Mouse (Mus musculus): Measurements from ENCODE around the gene Tmtc2. TPM values are rescaled to one million over a fixed set of nuclear protein-coding genes. Genes with fewer than 3 reads are reported as not detected.
"Not testable (repeated sequence)": the region's sequence is repeated elsewhere in the genome, so short reads cannot be mapped to it uniquely, and the experiment has no call there.

The Tmtc2 gene
- polyA plus RNA-seq, 1 experiment, result 5.2 TPM

GRCm38 (mm10) chr10:105312986-105313385, 261.3 kb downstream of the Tmtc2 start:
- TF ChIP-seq CTCF (IDR thresholded peaks at IDR 0.05; ENCODE audit: extremely low read depth, insufficient read depth, low read length) (no peak), POLR2A (IDR thresholded peaks at IDR 0.05; ENCODE audit: extremely low read depth, insufficient read depth, low read length) (no peak)
- Histone ChIP-seq H3K27ac (ENCODE audit: insufficient read depth, low read length) (no peak overlapping the region), H3K4me1 (ENCODE audit: control insufficient read depth, insufficient read depth, low read length) (no peaks in the 10 kb centered on the region), H3K4me3 (ENCODE audit: insufficient read depth, low read length) (no peak overlapping the region)

DNA sequence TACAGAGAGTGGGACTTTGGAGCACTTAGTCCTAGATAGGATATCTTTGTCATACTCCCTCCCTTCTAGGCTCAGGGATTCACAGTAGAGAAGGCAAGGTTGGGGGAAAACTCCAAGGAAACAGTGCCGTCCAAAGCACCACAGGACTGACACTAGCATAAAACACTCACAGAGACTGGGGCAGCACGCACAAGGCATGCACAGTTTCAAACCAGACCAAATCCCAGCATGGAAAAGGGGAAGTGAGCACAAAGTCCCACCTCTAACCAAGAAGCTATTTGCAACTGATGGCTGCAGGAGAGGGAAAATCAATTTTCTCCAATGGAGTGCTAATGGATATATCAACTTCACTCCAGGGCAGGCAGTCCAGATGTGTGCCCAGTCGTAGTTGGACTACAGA, 276.7 kb downstream of the Tmtc2 start:
- Histone ChIP-seq H3K27ac (ENCODE audit: insufficient read depth, low read length) (no peak overlapping the region), H3K4me1 (ENCODE audit: control insufficient read depth, insufficient read depth, low read length) (no peaks in the 10 kb centered on the region), H3K4me3 (ENCODE audit: insufficient read depth, low read length) (no peak overlapping the region)
- no peak for TF ChIP-seq CTCF (IDR thresholded peaks at IDR 0.05; ENCODE audit: extremely low read depth, insufficient read depth, low read length)
- TF ChIP-seq POLR2A (IDR thresholded peaks at IDR 0.05; ENCODE audit: extremely low read depth, insufficient read depth, low read length), result no peak

- H3K4me1 ChIP-seq (ENCODE audit: control insufficient read depth, insufficient read depth, low read length), result no peaks in the 10 kb centered on the region
- no peak overlapping the region for H3K4me3 ChIP-seq (ENCODE audit: insufficient read depth, low read length)
- TF ChIP-seq POLR2A (IDR thresholded peaks at IDR 0.05; ENCODE audit: extremely low read depth, insufficient read depth, low read length) (no peak), CTCF (IDR thresholded peaks at IDR 0.05; ENCODE audit: extremely low read depth, insufficient read depth, low read length) (no peak)
- H3K27ac ChIP-seq (ENCODE audit: insufficient read depth, low read length), result no peak overlapping the region
Observed at GRCm38 (mm10) chr10:105292961-105293360, 281.3 kb downstream of the Tmtc2 start.

DNA sequence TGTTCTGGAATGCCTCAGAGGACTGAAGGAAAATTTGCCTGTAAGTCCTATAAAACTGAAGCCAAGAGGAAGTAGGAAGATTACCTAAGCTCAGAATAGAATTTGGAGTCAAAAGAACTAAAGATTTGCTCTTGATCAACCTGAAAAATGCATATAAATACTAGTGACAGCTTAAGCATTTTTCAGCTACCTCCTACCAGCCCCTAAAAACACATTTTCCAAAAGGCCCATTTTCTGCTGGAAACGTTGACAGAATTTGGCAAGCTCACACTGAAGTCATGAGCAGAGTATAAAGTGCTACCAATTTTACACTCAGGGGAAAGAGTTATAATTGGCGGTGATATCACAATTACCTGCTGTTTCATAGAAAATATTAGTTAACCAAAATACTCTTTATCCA, 285.8 kb downstream of the Tmtc2 start:
- H3K4me3 ChIP-seq (ENCODE audit: insufficient read depth, low read length), result no peak overlapping the region

GRCm38 (mm10) chr10:105287575-105287974, 286.7 kb downstream of the Tmtc2 start:
- Histone ChIP-seq H3K27ac (ENCODE audit: insufficient read depth, low read length) (no peak overlapping the region; the same call in 1 of the 2 replicates), H3K4me1 (ENCODE audit: control insufficient read depth, insufficient read depth, low read length) (peaks cover 3% of the 10 kb centered on the region), H3K4me3 (ENCODE audit: insufficient read depth, low read length) (no peak overlapping the region)
- no peak for TF ChIP-seq POLR2A (IDR thresholded peaks at IDR 0.05; ENCODE audit: extremely low read depth, insufficient read depth, low read length)
- TF ChIP-seq CTCF (IDR thresholded peaks at IDR 0.05; ENCODE audit: extremely low read depth, insufficient read depth, low read length), result no peak

More for the DNA sequence above, 285.8 kb downstream of the Tmtc2 start:
- peak overlapping the region; percentile 67 for H3K27ac ChIP-seq (ENCODE audit: insufficient read depth, low read length)
- H3K4me1 ChIP-seq (ENCODE audit: control insufficient read depth, insufficient read depth, low read length), result peaks cover 3% of the 10 kb centered on the region
- TF ChIP-seq POLR2A (IDR thresholded peaks at IDR 0.05; ENCODE audit: extremely low read depth, insufficient read depth, low read length) (no peak), CTCF (IDR thresholded peaks at IDR 0.05; ENCODE audit: extremely low read depth, insufficient read depth, low read length) (no peak)

DNA sequence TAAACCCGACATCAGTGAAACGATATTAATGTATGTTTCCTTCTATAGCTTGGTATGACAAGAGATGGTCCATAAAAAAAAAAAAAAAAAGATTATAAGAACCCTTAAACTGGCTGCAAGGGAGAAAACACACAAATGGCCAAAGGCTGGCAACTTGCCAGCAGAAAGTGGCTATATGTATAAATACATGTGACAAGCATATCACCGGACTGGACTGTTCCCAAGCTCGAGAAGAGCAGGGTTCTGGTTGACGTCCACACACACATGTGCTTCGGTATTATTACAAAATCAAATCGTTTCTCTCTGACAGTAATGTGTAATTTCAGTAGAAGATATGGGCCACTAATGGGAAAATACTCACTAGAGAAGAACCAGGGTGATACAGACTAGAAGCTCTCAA, 287.2 kb downstream of the Tmtc2 start:
- Histone ChIP-seq H3K4me1 (ENCODE audit: control insufficient read depth, insufficient read depth, low read length) (peaks cover 3% of the 10 kb centered on the region), H3K4me3 (ENCODE audit: insufficient read depth, low read length) (no peak overlapping the region), H3K27ac (ENCODE audit: insufficient read depth, low read length) (no peak overlapping the region)
- TF ChIP-seq CTCF (IDR thresholded peaks at IDR 0.05; ENCODE audit: extremely low read depth, insufficient read depth, low read length), result no peak
- TF ChIP-seq POLR2A (IDR thresholded peaks at IDR 0.05; ENCODE audit: extremely low read depth, insufficient read depth, low read length), result no peak

GRCm38 (mm10) chr10:105286221-105286620, 288.0 kb downstream of the Tmtc2 start:
- peaks cover 3% of the 10 kb centered on the region for H3K4me1 ChIP-seq (ENCODE audit: control insufficient read depth, insufficient read depth, low read length)
- H3K27ac ChIP-seq (ENCODE audit: insufficient read depth, low read length), result no peak overlapping the region
- no peak for TF ChIP-seq POLR2A (IDR thresholded peaks at IDR 0.05; ENCODE audit: extremely low read depth, insufficient read depth, low read length)
- no peak for TF ChIP-seq CTCF (IDR thresholded peaks at IDR 0.05; ENCODE audit: extremely low read depth, insufficient read depth, low read length)
- H3K4me3 ChIP-seq (ENCODE audit: insufficient read depth, low read length), result no peak overlapping the region

GRCm38 (mm10) chr10:105284171-105284570, 290.1 kb downstream of the Tmtc2 start:
- Histone ChIP-seq H3K27ac (ENCODE audit: insufficient read depth, low read length) (no peak overlapping the region), H3K4me1 (ENCODE audit: control insufficient read depth, insufficient read depth, low read length) (peaks cover 3% of the 10 kb centered on the region), H3K4me3 (ENCODE audit: insufficient read depth, low read length) (no peak overlapping the region)
- TF ChIP-seq CTCF (IDR thresholded peaks at IDR 0.05; ENCODE audit: extremely low read depth, insufficient read depth, low read length), result no peak
- TF ChIP-seq POLR2A (IDR thresholded peaks at IDR 0.05; ENCODE audit: extremely low read depth, insufficient read depth, low read length), result no peak

DNA sequence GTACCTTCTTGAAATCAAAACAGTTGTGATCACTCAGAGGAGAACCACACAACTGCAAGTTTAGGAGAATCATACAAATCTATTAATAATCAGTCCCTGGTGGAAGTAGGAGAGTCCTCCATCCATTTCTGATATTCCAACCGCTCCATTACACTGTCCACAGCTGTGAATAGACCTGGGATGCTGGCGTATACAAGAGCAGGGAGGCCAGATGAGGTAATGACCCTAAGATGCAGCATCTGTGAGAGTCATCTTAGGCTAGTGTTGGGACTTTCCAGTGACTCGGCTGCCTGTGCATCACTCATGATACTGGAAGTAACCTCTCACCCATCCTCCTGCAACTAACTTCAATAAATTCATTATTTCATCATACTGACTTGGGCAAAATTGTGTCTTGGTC, 293.3 kb downstream of the Tmtc2 start:
- no peak overlapping the region for H3K27ac ChIP-seq (ENCODE audit: insufficient read depth, low read length)
- peaks cover 2% of the 10 kb centered on the region for H3K4me1 ChIP-seq (ENCODE audit: control insufficient read depth, insufficient read depth, low read length)
- TF ChIP-seq CTCF (IDR thresholded peaks at IDR 0.05; ENCODE audit: extremely low read depth, insufficient read depth, low read length) (no peak), POLR2A (IDR thresholded peaks at IDR 0.05; ENCODE audit: extremely low read depth, insufficient read depth, low read length) (no peak)
- H3K4me3 ChIP-seq (ENCODE audit: insufficient read depth, low read length), result no peak overlapping the region

DNA sequence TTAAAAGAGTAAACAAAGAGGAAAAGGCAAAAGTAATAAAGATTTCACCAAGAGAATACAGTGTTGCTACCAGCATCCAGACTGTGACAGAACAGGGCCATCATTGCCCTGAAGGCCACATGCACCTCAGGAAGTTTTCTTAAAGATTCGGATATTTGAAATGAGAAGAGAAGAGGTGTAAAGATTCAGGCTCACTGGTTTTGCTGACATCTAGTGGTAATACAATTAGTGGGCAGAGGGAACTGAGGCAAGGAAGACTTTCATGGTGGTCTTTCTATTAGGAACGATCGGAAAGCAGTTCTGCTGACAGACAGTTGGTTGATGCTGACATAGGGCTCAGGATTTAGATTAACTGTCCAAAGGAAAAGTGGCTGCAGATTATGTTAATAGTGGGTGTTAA, 314.2 kb downstream of the Tmtc2 start:
- Histone ChIP-seq H3K4me3 (ENCODE audit: insufficient read depth, low read length) (no peak overlapping the region), H3K27ac (ENCODE audit: insufficient read depth, low read length) (no peak overlapping the region), H3K4me1 (ENCODE audit: control insufficient read depth, insufficient read depth, low read length) (no peaks in the 10 kb centered on the region)
- TF ChIP-seq POLR2A (IDR thresholded peaks at IDR 0.05; ENCODE audit: extremely low read depth, insufficient read depth, low read length) (no peak), CTCF (IDR thresholded peaks at IDR 0.05; ENCODE audit: extremely low read depth, insufficient read depth, low read length) (peak; percentile 15; the same call in 1 of the 2 replicates)

- not testable (repeated sequence) for H3K4me3 ChIP-seq (ENCODE audit: insufficient read depth, low read length); H3K4me1 ChIP-seq (ENCODE audit: control insufficient read depth, insufficient read depth, low read length); H3K27ac ChIP-seq (ENCODE audit: insufficient read depth, low read length)
Observed at GRCm38 (mm10) chr10:105238291-105238690, 336.0 kb downstream of the Tmtc2 start.

Measured in cortical plate, adult 2 months (tissue).